Mouse (Mus musculus) left cerebral cortex, postnatal 25 days (tissue): ENCODE measurements around the gene Cracr2a. TPM values are rescaled to one million over a fixed set of nuclear protein-coding genes. Genes with fewer than 3 reads are reported as not detected.
"Not testable (repeated sequence)": the region's sequence is repeated elsewhere in the genome, so short reads cannot be mapped to it uniquely, and the experiment has no call there.

ENCODE experiments used
- DNase-seq, 2 experiments: peaks; one replicate each; pipeline ENCODE4 v3.0.0; 2022; ENCODE audit warnings: low spot score in 2 of 2, mixed read lengths in 1 of 2
- intact Hi-C: fragments of 180-260 bp; cut with DNase I; formaldehyde crosslinking; loops from one replicate; pipeline ENCODE4 v1.15.1; 2025
- total RNA-seq, 2 experiments: library from RNA; stranded (reverse); gene quantifications; 2 replicates each; pipeline ENCODE4 v1.2.3; 2021

Cracr2a gene
- total RNA-seq, result 1 to 10 TPM; 1.8 to 2.8 TPM

GRCm38 (mm10) chr6:127561231-127562020, at the start of gene Cracr2a:
Gene Cracr2a (plus strand): TSS chr6:127561338.
- intact Hi-C loops, result loop anchor here (2.0 kb wide), 1 partner anchor 21 kb away; no protein-coding TSS in a partner anchor
- peak; percentile 72 to 76 for DNase-seq

- intact Hi-C loops, DNase-seq: not testable (repeated sequence)
Observed at GRCm38 (mm10) chr6:127513776-127514175, 47.4 kb upstream of the Cracr2a start.

GRCm38 (mm10) chr6:127521176-127521575, 40.0 kb upstream of the Cracr2a start:
- no peak for DNase-seq
- intact Hi-C loops, result no loop called here

GRCm38 (mm10) chr6:127522326-127522725, 38.8 kb upstream of the Cracr2a start:
- no peak for DNase-seq
- intact Hi-C loops, result no loop called here

GRCm38 (mm10) chr6:127524442-127524841, 36.7 kb upstream of the Cracr2a start:
- intact Hi-C loops, result no loop called here
- DNase-seq, result peak; percentile 53 to 59

GRCm38 (mm10) chr6:127528625-127529024, 32.5 kb upstream of the Cracr2a start:
- intact Hi-C loops, result no loop called here
- DNase-seq, result no peak

- intact Hi-C loops, result no loop called here
Observed at GRCm38 (mm10) chr6:127529451-127529850, 31.7 kb upstream of the Cracr2a start.

GRCm38 (mm10) chr6:127530206-127530605, 30.9 kb upstream of the Cracr2a start:
- DNase-seq, result no peak
- intact Hi-C loops, result no loop called here

More at GRCm38 (mm10) chr6:127529451-127529850, 31.7 kb upstream of the Cracr2a start:
- DNase-seq, result peak in 1 of 2 experiments; percentile 33

- intact Hi-C loops, result no loop called here
- no peak for DNase-seq
Observed at GRCm38 (mm10) chr6:127531412-127532205, 29.5 kb upstream of the Cracr2a start.

- intact Hi-C loops, result no loop called here
- DNase-seq, result no peak
Observed at GRCm38 (mm10) chr6:127532304-127532703, 28.8 kb upstream of the Cracr2a start.

GRCm38 (mm10) chr6:127533766-127534165, 27.4 kb upstream of the Cracr2a start:
- DNase-seq, result no peak
- intact Hi-C loops, result no loop called here

GRCm38 (mm10) chr6:127537035-127537434, 24.1 kb upstream of the Cracr2a start:
- intact Hi-C loops, result no loop called here
- peak in 1 of 2 experiments; percentile 52 for DNase-seq

GRCm38 (mm10) chr6:127538118-127538517, 23.0 kb upstream of the Cracr2a start:
- intact Hi-C loops, result no loop called here
- DNase-seq, result peak in 1 of 2 experiments; percentile 45

- DNase-seq, result no peak
- intact Hi-C loops, result no loop called here
Observed at GRCm38 (mm10) chr6:127539226-127539625, 21.9 kb upstream of the Cracr2a start.

GRCm38 (mm10) chr6:127539659-127540058, 21.5 kb upstream of the Cracr2a start:
- intact Hi-C loops, result loop anchor here (5.0 to 10.0 kb wide), 2 partner anchors 408 to 605 kb away; partner anchors contain the start of gene Tspan9
- no peak for DNase-seq

- intact Hi-C loops, result loop anchor here (5.0 to 10.0 kb wide), 2 partner anchors 407 to 604 kb away; partner anchors contain the start of gene Tspan9
- no peak for DNase-seq
Observed at GRCm38 (mm10) chr6:127540517-127540916, 20.6 kb upstream of the Cracr2a start.

- peak; percentile 82 to 88 for DNase-seq
- intact Hi-C loops, result loop anchor here (2.0 to 10.0 kb wide), 3 partner anchors 41 to 603 kb away; partner anchors contain the start of gene Tspan9
Observed at GRCm38 (mm10) chr6:127541617-127542374, 19.3 kb upstream of the Cracr2a start.

GRCm38 (mm10) chr6:127546676-127547075, 14.5 kb upstream of the Cracr2a start:
- intact Hi-C loops, result loop anchor here (10.0 kb wide), 1 partner anchor 598 kb away; the partner anchor contains the start of gene Tspan9
- no peak for DNase-seq

- no peak for DNase-seq
- intact Hi-C loops, result no loop called here
Observed at GRCm38 (mm10) chr6:127552940-127553339, 8.2 kb upstream of the Cracr2a start.
